Mouse (Mus musculus): ENCODE data around the gene Ptk6.

DNA sequence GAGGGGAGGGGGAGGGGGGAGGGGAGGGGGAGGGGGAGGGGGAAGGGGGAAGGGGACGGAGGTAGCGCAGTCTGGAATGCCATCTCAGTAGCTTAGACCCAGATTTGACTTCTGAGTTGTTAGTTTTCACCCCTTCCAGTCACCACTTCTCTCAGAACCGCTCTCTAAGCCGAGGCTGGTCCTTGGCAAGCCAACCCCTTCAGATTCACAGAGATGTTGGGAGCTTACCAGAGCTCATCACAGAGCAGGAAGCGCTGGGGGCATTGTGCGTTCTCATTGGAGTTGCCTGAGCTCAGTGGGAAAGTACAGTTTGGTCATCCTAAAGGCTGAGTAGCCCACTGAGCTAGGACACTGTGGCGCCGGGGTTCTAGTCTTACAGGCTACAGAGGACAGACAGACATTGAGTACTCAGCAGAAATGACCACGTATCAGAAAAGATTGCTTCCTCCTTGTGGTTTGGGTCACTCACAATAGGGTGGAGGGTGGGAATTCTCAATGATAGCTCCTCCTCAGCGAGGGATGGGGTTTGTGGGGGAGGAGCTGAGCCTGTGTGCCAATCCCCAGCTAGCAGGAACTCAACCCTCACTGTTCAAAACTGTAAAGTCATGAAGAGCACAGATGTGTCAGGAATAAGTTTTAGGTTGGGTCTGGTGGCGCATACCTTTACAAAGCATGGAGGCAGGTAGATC, 41.3 kb upstream of the Ptk6 start:
- no peak for TF ChIP-seq POLR2A (IDR thresholded peaks at IDR 0.05; ENCODE audit: extremely low read depth, insufficient read depth, low read length)
- TF ChIP-seq CTCF (IDR thresholded peaks at IDR 0.05; ENCODE audit: extremely low read depth, insufficient read depth, low read length), result no peak

All from cortical plate, adult 2 months (tissue).